Mouse (Mus musculus): ENCODE measurements around the gene Ncor2.
A peak's percentile ranks its signal among the peaks of the same experiment; 100 is the strongest.

Ncor2 gene

GRCm38 (mm10) chr5:125066479-125067471 is 112.2 kb downstream of the Ncor2 start:
- DNase-seq (ENCODE audit: low spot score in 2 of 2): peak; percentile 61 to 83

GRCm38 (mm10) chr5:125063015-125063414 is 116.0 kb downstream of the Ncor2 start:
- no peak for DNase-seq (ENCODE audit: low spot score in 2 of 2)

- DNase-seq (ENCODE audit: low spot score in 2 of 2): peak; percentile 79 to 86
Measured at GRCm38 (mm10) chr5:125058267-125058668, 120.8 kb downstream of the Ncor2 start.

GRCm38 (mm10) chr5:125057555-125058266 is 121.3 kb downstream of the Ncor2 start:
- DNase-seq (ENCODE audit: low spot score in 2 of 2): peak; percentile 79

- DNase-seq (ENCODE audit: low spot score in 2 of 2): peak; percentile 82 to 87
Measured at GRCm38 (mm10) chr5:125056696-125057554, 122.1 kb downstream of the Ncor2 start.

GRCm38 (mm10) chr5:125056331-125056695 is 122.7 kb downstream of the Ncor2 start:
- DNase-seq (ENCODE audit: low spot score in 2 of 2): no peak

- DNase-seq (ENCODE audit: low spot score in 2 of 2): no peak
Measured at GRCm38 (mm10) chr5:125055901-125056300, 123.1 kb downstream of the Ncor2 start.

GRCm38 (mm10) chr5:125053661-125054060 is 125.4 kb downstream of the Ncor2 start:
- no peak for DNase-seq (ENCODE audit: low spot score in 2 of 2)

- peak; percentile 91 to 92 for DNase-seq (ENCODE audit: low spot score in 2 of 2)
Measured at GRCm38 (mm10) chr5:125052603-125053488, 126.2 kb downstream of the Ncor2 start.

GRCm38 (mm10) chr5:125052237-125052602 is 126.8 kb downstream of the Ncor2 start:
- peak in 1 of 2 experiments; percentile 52 for DNase-seq (ENCODE audit: low spot score in 2 of 2)

- DNase-seq (ENCODE audit: low spot score in 2 of 2): no peak
Measured at GRCm38 (mm10) chr5:125049481-125049880, 129.5 kb downstream of the Ncor2 start.

GRCm38 (mm10) chr5:125046436-125046835 is 132.6 kb downstream of the Ncor2 start:
- no peak for DNase-seq (ENCODE audit: low spot score in 2 of 2)

- no peak for DNase-seq (ENCODE audit: low spot score in 2 of 2)
Measured at GRCm38 (mm10) chr5:125045202-125045601, 133.8 kb downstream of the Ncor2 start.

- no peak for DNase-seq (ENCODE audit: low spot score in 2 of 2)
Measured at GRCm38 (mm10) chr5:125043448-125043847, 135.6 kb downstream of the Ncor2 start.

GRCm38 (mm10) chr5:125041578-125041977 is 137.4 kb downstream of the Ncor2 start:
- DNase-seq (ENCODE audit: low spot score in 2 of 2): no peak

- DNase-seq (ENCODE audit: low spot score in 2 of 2): peak; percentile 96 to 98
Measured at GRCm38 (mm10) chr5:125040128-125040584, 138.9 kb downstream of the Ncor2 start.

- no peak for DNase-seq (ENCODE audit: low spot score in 2 of 2)
Measured at GRCm38 (mm10) chr5:125039377-125040027, 139.5 kb downstream of the Ncor2 start.

GRCm38 (mm10) chr5:125036483-125036882 is 142.5 kb downstream of the Ncor2 start:
- DNase-seq (ENCODE audit: low spot score in 2 of 2): no peak

GRCm38 (mm10) chr5:125028911-125029310 is 150.1 kb downstream of the Ncor2 start:
- no peak for DNase-seq (ENCODE audit: low spot score in 2 of 2)

- no peak for DNase-seq (ENCODE audit: low spot score in 2 of 2)
Measured at GRCm38 (mm10) chr5:125028371-125028770, 150.6 kb downstream of the Ncor2 start.

All from heart, adult 9 months (tissue).